Comparison of ENCODE assay signal across 19 mouse cellular contexts in genomic region chr3:30847413-30847812, GRCm38 (mm10).
"Had no signal": no experiment of that assay in that cellular context is flagged by ENCODE, and none has a peak within 500 bp of the region (broad histone marks: within the 10 kb centered on the region; RNA-seq: fewer than 3 reads in every experiment).

No protein-coding gene starts in this region.

- H3K27me3 ChIP-seq: lung, embryonic 15.5 days; midbrain, embryonic 13.5 days; neural tube, embryonic 13.5 days had no signal

- H3K9me3 ChIP-seq: lung, embryonic 15.5 days; megakaryocyte, embryonic 14.5 days; midbrain, embryonic 10.5 days; midbrain, embryonic 13.5 days; neural tube, embryonic 13.5 days had no signal

- ATAC-seq: midbrain, embryonic 13.5 days; midbrain, embryonic 16.5 days had no signal

- H3K4me2 ChIP-seq: lung, embryonic 15.5 days; midbrain, embryonic 13.5 days; neural tube, embryonic 13.5 days had no signal

- H3K4me1 ChIP-seq: lung, embryonic 15.5 days; neural tube, embryonic 13.5 days had no signal

- H3K9ac ChIP-seq: liver, embryonic 14.5 days; lung, embryonic 15.5 days; midbrain, embryonic 13.5 days; neural tube, embryonic 13.5 days had no signal

- DNase-seq: kidney, adult 11 months; kidney, postnatal 14 days; layer of hippocampus, postnatal 36 days; lung, adult 18-20 months; lung, postnatal 10 days; lung, postnatal 36 days; retina, postnatal 1 day; thymus, adult 2 months; thymus, postnatal 25 days had no signal

- H3K36me3 ChIP-seq: lung, embryonic 15.5 days; midbrain, embryonic 10.5 days; midbrain, embryonic 13.5 days; neural tube, embryonic 13.5 days had no signal

- H3K27ac ChIP-seq: left cerebral cortex, adult 2 months; liver, embryonic 14.5 days; lung, embryonic 15.5 days; midbrain, embryonic 10.5 days; midbrain, embryonic 13.5 days; neural tube, embryonic 13.5 days; stomach, postnatal 0 days had no signal

- H3K4me3 ChIP-seq: left cerebral cortex, adult 2 months; lung, embryonic 15.5 days; megakaryocyte, embryonic 14.5 days; midbrain, embryonic 10.5 days; midbrain, embryonic 13.5 days; myocyte; neural tube, embryonic 13.5 days had no signal
